8 mouse cellular contexts compared by ENCODE assay signal in genomic region chr4:44982440-44983130, GRCm38 (mm10). TPM values are rescaled to one million over a fixed set of nuclear protein-coding genes. Genes with fewer than 3 reads are reported as not detected.
A peak's percentile ranks its signal among the peaks of the same experiment; 100 is the strongest.
DNase-seq lines count a peak whose midpoint lies in the region; ATAC-seq lines count a peak whose summit lies in the region.

No protein-coding gene starts in this region.

- peaks cover 42% of the 10 kb centered on the region for H3K36me3 ChIP-seq in hindbrain, embryonic 10.5 days
- no peaks in the 10 kb centered on the region for H3K36me3 ChIP-seq in hindbrain, embryonic 16.5 days (ENCODE audit: control insufficient read depth, insufficient read depth, low read length)
- peaks cover 4% of the 10 kb centered on the region for H3K36me3 ChIP-seq in embryonic facial prominence, embryonic 12.5 days
- H3K36me3 ChIP-seq in intestine, embryonic 16.5 days (ENCODE audit: control insufficient read depth, insufficient read depth, low read length), result 0 out of 2 replicates have a peak, but pooled peaks cover 3% of the 10 kb centered on the region
- H3K36me3 ChIP-seq in liver, embryonic 15.5 days (replicated peaks), result peaks cover 42% of the 10 kb centered on the region

- H3K27me3 ChIP-seq in hindbrain, embryonic 10.5 days (ENCODE audit: insufficient read depth, poor library complexity, severe bottlenecking), result no peaks in the 10 kb centered on the region
- H3K27me3 ChIP-seq in hindbrain, embryonic 16.5 days (replicated peaks; ENCODE audit: control insufficient read depth, insufficient read depth, low read length), result no peaks in the 10 kb centered on the region
- no peaks in the 10 kb centered on the region for H3K27me3 ChIP-seq in embryonic facial prominence, embryonic 12.5 days
- no peaks in the 10 kb centered on the region for H3K27me3 ChIP-seq in intestine, embryonic 16.5 days (replicated peaks; ENCODE audit: control insufficient read depth, insufficient read depth, low read length)
- no peaks in the 10 kb centered on the region for H3K27me3 ChIP-seq in liver, embryonic 15.5 days

- H3K4me2 ChIP-seq in hindbrain, embryonic 16.5 days (ENCODE audit: low read length), result no peak overlapping the region
- peak overlapping the region; percentile 95 for H3K4me2 ChIP-seq in embryonic facial prominence, embryonic 12.5 days (replicated peaks)
- peak overlapping the region; percentile 81 for H3K4me2 ChIP-seq in intestine, embryonic 16.5 days (ENCODE audit: low read depth, low read length)
- peak overlapping the region; percentile 88 for H3K4me2 ChIP-seq in liver, embryonic 15.5 days

- peaks cover 36% of the 10 kb centered on the region for H3K4me1 ChIP-seq in hindbrain, embryonic 10.5 days (replicated peaks)
- 0 out of 2 replicates have a peak, but pooled peaks cover 4% of the 10 kb centered on the region for H3K4me1 ChIP-seq in hindbrain, embryonic 16.5 days (ENCODE audit: control insufficient read depth, insufficient read depth, low read depth, low read length)
- H3K4me1 ChIP-seq in embryonic facial prominence, embryonic 12.5 days, result peaks cover 23% of the 10 kb centered on the region
- peaks cover 17% of the 10 kb centered on the region for H3K4me1 ChIP-seq in intestine, embryonic 16.5 days (ENCODE audit: control insufficient read depth, insufficient read depth, low read length)
- H3K4me1 ChIP-seq in liver, embryonic 15.5 days (replicated peaks), result peaks cover 60% of the 10 kb centered on the region

- H3K27ac ChIP-seq in hindbrain, embryonic 10.5 days, result no peak overlapping the region
- H3K27ac ChIP-seq in hindbrain, embryonic 16.5 days (ENCODE audit: low read depth, low read length), result no peak overlapping the region
- H3K27ac ChIP-seq in embryonic facial prominence, embryonic 12.5 days, result no peak overlapping the region
- H3K27ac ChIP-seq in intestine, embryonic 16.5 days (ENCODE audit: low read length), result peak overlapping the region; percentile 3; the same call in 1 of the 2 replicates
- H3K27ac ChIP-seq in liver, embryonic 15.5 days (replicated peaks), result peak overlapping the region; percentile 5; the same call in 1 of the 2 replicates

- ATAC-seq in hindbrain, embryonic 16.5 days, result no peak
- no peak for ATAC-seq in embryonic facial prominence, embryonic 12.5 days (ENCODE audit: insufficient number of reproducible peaks, insufficient read depth, low FRiP score, low TSS enrichment)
- ATAC-seq in intestine, embryonic 16.5 days, result peak; percentile 19; the same call in 1 of the 2 replicates
- ATAC-seq in liver, embryonic 15.5 days (ENCODE audit: insufficient read depth), result no peak

- H3K9me3 ChIP-seq in hindbrain, embryonic 10.5 days, result no peaks in the 10 kb centered on the region
- no peaks in the 10 kb centered on the region for H3K9me3 ChIP-seq in hindbrain, embryonic 16.5 days (ENCODE audit: control insufficient read depth, low read length)
- no peaks in the 10 kb centered on the region for H3K9me3 ChIP-seq in embryonic facial prominence, embryonic 12.5 days
- no peaks in the 10 kb centered on the region for H3K9me3 ChIP-seq in intestine, embryonic 16.5 days (ENCODE audit: control insufficient read depth, low read length)
- H3K9me3 ChIP-seq in liver, embryonic 15.5 days (replicated peaks), result no peaks in the 10 kb centered on the region

- WGBS in hindbrain, embryonic 10.5 days, result 75% methylated on average over 11 of the region's 11 CpGs
- 71% methylated on average over 11 of the region's 11 CpGs for WGBS in hindbrain, embryonic 16.5 days
- WGBS in embryonic facial prominence, embryonic 12.5 days, result 75% methylated on average over 11 of the region's 11 CpGs
- WGBS in intestine, embryonic 16.5 days, result 56% methylated on average over 11 of the region's 11 CpGs
- WGBS in liver, embryonic 15.5 days (ENCODE audit: insufficient replicate concordance), result 39% methylated on average over 11 of the region's 11 CpGs

- H3K9ac ChIP-seq in hindbrain, embryonic 16.5 days (ENCODE audit: low read depth, low read length), result no peak overlapping the region
- no peak overlapping the region for H3K9ac ChIP-seq in embryonic facial prominence, embryonic 12.5 days
- peak overlapping the region; percentile 95 for H3K9ac ChIP-seq in intestine, embryonic 16.5 days (ENCODE audit: low read depth, low read length)
- peak overlapping the region; percentile 82 for H3K9ac ChIP-seq in liver, embryonic 15.5 days

- peak overlapping the region; percentile 80 for H3K4me3 ChIP-seq in hindbrain, embryonic 10.5 days
- H3K4me3 ChIP-seq in hindbrain, embryonic 16.5 days (ENCODE audit: low read length), result no peak overlapping the region
- no peak overlapping the region for H3K4me3 ChIP-seq in embryonic facial prominence, embryonic 12.5 days
- H3K4me3 ChIP-seq in intestine, embryonic 16.5 days (ENCODE audit: low read length), result peak overlapping the region; percentile 71
- peak overlapping the region; percentile 78 for H3K4me3 ChIP-seq in liver, embryonic 15.5 days (replicated peaks)

- DNase-seq in hindbrain, embryonic 10.5 days (ENCODE audit: low spot score), result peak; percentile 2
- no peak for DNase-seq in left cerebral cortex, adult 8-10 months (ENCODE audit: low spot score in 2 of 2)
- DNase-seq in urinary bladder, adult 18-20 months (ENCODE audit: low spot score in 2 of 2), result no peak
- DNase-seq in thymus, postnatal 10 days (ENCODE audit: low spot score in 2 of 2), result no peak

RNA-seq across cellular contexts. Expression of gene Grhpr, which starts 1.4 kb away (rescaled TPM):
- polyA plus RNA-seq in hindbrain, embryonic 10.5 days (2016; fragmentation: Nextera tagmentation; extraction: Ambion mirVana), result 65.4 and 66.5 TPM in 2 replicates
- polyA plus RNA-seq in hindbrain, embryonic 16.5 days (2015; fragmentation: Nextera tagmentation; extraction: Ambion mirVana), result 33.5 and 33.7 TPM in 2 replicates
- 46.9 and 50.6 TPM in 2 replicates for polyA plus RNA-seq in embryonic facial prominence, embryonic 12.5 days (2016; fragmentation: Nextera tagmentation; extraction: Ambion mirVana)
- polyA plus RNA-seq in intestine, embryonic 16.5 days (2015; fragmentation: Nextera tagmentation; extraction: Ambion mirVana), result 142 and 153 TPM in 2 replicates
- 125 and 146 TPM in 2 replicates for polyA plus RNA-seq in liver, embryonic 15.5 days (2015; fragmentation: Nextera tagmentation; extraction: Ambion mirVana)
- total RNA-seq in left cerebral cortex, adult 8-10 months (2022), result 10 to 100 TPM; 31.7 to 36.2 (median 33.1) TPM

RNA-seq across cellular contexts. Expression of gene Zbtb5, which starts 29.6 kb away (rescaled TPM):
- 34.4 and 35.8 TPM in 2 replicates for polyA plus RNA-seq in hindbrain, embryonic 10.5 days (2016; fragmentation: Nextera tagmentation; extraction: Ambion mirVana)
- polyA plus RNA-seq in hindbrain, embryonic 16.5 days (2015; fragmentation: Nextera tagmentation; extraction: Ambion mirVana), result 36.8 and 39.3 TPM in 2 replicates
- 38.7 TPM in 2 replicates for polyA plus RNA-seq in embryonic facial prominence, embryonic 12.5 days (2016; fragmentation: Nextera tagmentation; extraction: Ambion mirVana)
- polyA plus RNA-seq in intestine, embryonic 16.5 days (2015; fragmentation: Nextera tagmentation; extraction: Ambion mirVana), result 12.8 and 13.8 TPM in 2 replicates
- polyA plus RNA-seq in liver, embryonic 15.5 days (2015; fragmentation: Nextera tagmentation; extraction: Ambion mirVana), result 5.8 and 5.9 TPM in 2 replicates
- total RNA-seq in left cerebral cortex, adult 8-10 months (2022), result 10 to 100 TPM in 1 of 4 experiments, 1 to 10 TPM in 3; 8.5 to 10.3 (median 9.5) TPM

RNA-seq across cellular contexts. Expression of gene Polr1e, which starts 35.8 kb away (rescaled TPM):
- polyA plus RNA-seq in hindbrain, embryonic 10.5 days (2016; fragmentation: Nextera tagmentation; extraction: Ambion mirVana), result 55.6 and 57.8 TPM in 2 replicates
- 26.8 and 31.5 TPM in 2 replicates for polyA plus RNA-seq in hindbrain, embryonic 16.5 days (2015; fragmentation: Nextera tagmentation; extraction: Ambion mirVana)
- 47.8 and 48.9 TPM in 2 replicates for polyA plus RNA-seq in embryonic facial prominence, embryonic 12.5 days (2016; fragmentation: Nextera tagmentation; extraction: Ambion mirVana)
- 31.1 and 34.1 TPM in 2 replicates for polyA plus RNA-seq in intestine, embryonic 16.5 days (2015; fragmentation: Nextera tagmentation; extraction: Ambion mirVana)
- 14.7 and 15.6 TPM in 2 replicates for polyA plus RNA-seq in liver, embryonic 15.5 days (2015; fragmentation: Nextera tagmentation; extraction: Ambion mirVana)
- 10 to 100 TPM in 3 of 4 experiments, 1 to 10 TPM in 1; 9.4 to 13.8 (median 12.4) TPM for total RNA-seq in left cerebral cortex, adult 8-10 months (2022)

Comparison
In these comparisons a context has a peak if more than half of its experiments do, and no peak if none do; other contexts are left out.
1. H3K4me3 ChIP-seq: peak in hindbrain, embryonic 10.5 days (single experiment), intestine, embryonic 16.5 days (single experiment) and liver, embryonic 15.5 days (single experiment); none in hindbrain, embryonic 16.5 days (single experiment) and embryonic facial prominence, embryonic 12.5 days (single experiment).
2. H3K27ac ChIP-seq: peak in intestine, embryonic 16.5 days (single experiment) and liver, embryonic 15.5 days (single experiment); none in hindbrain, embryonic 10.5 days (single experiment), hindbrain, embryonic 16.5 days (single experiment) and embryonic facial prominence, embryonic 12.5 days (single experiment).
3. H3K9ac ChIP-seq: peak in intestine, embryonic 16.5 days (single experiment) and liver, embryonic 15.5 days (single experiment); none in hindbrain, embryonic 16.5 days (single experiment) and embryonic facial prominence, embryonic 12.5 days (single experiment).